Comparison of ENCODE assay signal across 22 mouse cellular contexts in genomic region chr11:86925085-86925638, GRCm38 (mm10).
A peak's percentile ranks its signal among the peaks of the same experiment; 100 is the strongest.
DNase-seq lines count a peak whose midpoint lies in the region; ATAC-seq lines count a peak whose summit lies in the region.
"Had no signal": no experiment of that assay in that cellular context is flagged by ENCODE, and none has a peak within 500 bp of the region (broad histone marks: within the 10 kb centered on the region; RNA-seq: fewer than 3 reads in every experiment).

No protein-coding gene starts in this region.

- no peaks in the 10 kb centered on the region for H3K27me3 ChIP-seq in midbrain, embryonic 10.5 days (ENCODE audit: low read depth, poor library complexity, severe bottlenecking)
- H3K27me3 ChIP-seq: heart, embryonic 13.5 days; hindbrain, embryonic 15.5 days; neural tube, embryonic 13.5 days had no signal

- H3K9me3 ChIP-seq in midbrain, embryonic 10.5 days (replicated peaks): no peaks in the 10 kb centered on the region
- H3K9me3 ChIP-seq: forebrain, embryonic 10.5 days; heart, embryonic 13.5 days; hindbrain, embryonic 15.5 days; neural tube, embryonic 13.5 days had no signal

- 86% methylated on average over 9 of the region's 9 CpGs for WGBS in midbrain, embryonic 10.5 days

- DNase-seq in CD4-positive, CD25-positive, alpha-beta regulatory T cell, adult 2 months (ENCODE audit: low read depth, low spot score): peak; percentile 38
- DNase-seq in thymus, postnatal 36 days: peak; percentile 42 to 45
- no peak for DNase-seq in left cerebral cortex, adult 18-20 months (ENCODE audit: low spot score in 2 of 2)
- no peak for DNase-seq in midbrain, embryonic 10.5 days (ENCODE audit: low spot score)
- no peak for DNase-seq in testis, postnatal 10 days (ENCODE audit: low spot score)
- DNase-seq: adrenal gland, adult 2 months; cerebellum, postnatal 36 days; gastrocnemius, adult 2 months; heart, adult 11 months; heart, postnatal 36 days; kidney, adult 11 months; layer of hippocampus, postnatal 36 days; left cerebral cortex, postnatal 4 days; liver; lung, postnatal 14 days; right cerebral cortex, adult 18-20 months had no signal

- H3K36me3 ChIP-seq in midbrain, embryonic 10.5 days: no peaks in the 10 kb centered on the region
- H3K36me3 ChIP-seq: forebrain, embryonic 10.5 days; heart, embryonic 13.5 days; hindbrain, embryonic 15.5 days; neural tube, embryonic 13.5 days had no signal

- no peak overlapping the region for H3K4me3 ChIP-seq in midbrain, embryonic 10.5 days
- H3K4me3 ChIP-seq: forebrain, embryonic 10.5 days; gastrocnemius, adult 2 months; heart, embryonic 13.5 days; hindbrain, embryonic 15.5 days; neural tube, embryonic 13.5 days had no signal

- H3K27ac ChIP-seq in midbrain, embryonic 10.5 days (replicated peaks): no peak overlapping the region
- H3K27ac ChIP-seq: forebrain, embryonic 10.5 days; gastrocnemius, adult 2 months; heart, embryonic 13.5 days; hindbrain, embryonic 15.5 days; neural tube, embryonic 13.5 days had no signal

- peaks cover 6% of the 10 kb centered on the region for H3K4me1 ChIP-seq in midbrain, embryonic 10.5 days

- ATAC-seq in activated CD4-positive, CD25-positive, alpha-beta regulatory T cell, adult 4 months: peak; percentile 40
- peak; percentile 76 for ATAC-seq in megakaryocyte progenitor cell, adult 5-6 weeks (replicated peaks; ENCODE audit: poor library complexity)

Comparison
In these comparisons a context has a peak if more than half of its experiments do, and no peak if none do; other contexts are left out.
1. DNase-seq: peak in CD4-positive, CD25-positive, alpha-beta regulatory T cell, adult 2 months (single experiment) and thymus, postnatal 36 days (2 of 2); none in left cerebral cortex, adult 18-20 months (0 of 2), midbrain, embryonic 10.5 days (single experiment) and testis, postnatal 10 days (single experiment).